Mouse (Mus musculus): ENCODE measurements around the gene Wdr78. TPM values are rescaled to one million over a fixed set of nuclear protein-coding genes. Genes with fewer than 3 reads are reported as not detected.

The Wdr78 gene
- total RNA-seq, 2 experiments from 2014 or later: 3.5 to 6.3 TPM

DNA sequence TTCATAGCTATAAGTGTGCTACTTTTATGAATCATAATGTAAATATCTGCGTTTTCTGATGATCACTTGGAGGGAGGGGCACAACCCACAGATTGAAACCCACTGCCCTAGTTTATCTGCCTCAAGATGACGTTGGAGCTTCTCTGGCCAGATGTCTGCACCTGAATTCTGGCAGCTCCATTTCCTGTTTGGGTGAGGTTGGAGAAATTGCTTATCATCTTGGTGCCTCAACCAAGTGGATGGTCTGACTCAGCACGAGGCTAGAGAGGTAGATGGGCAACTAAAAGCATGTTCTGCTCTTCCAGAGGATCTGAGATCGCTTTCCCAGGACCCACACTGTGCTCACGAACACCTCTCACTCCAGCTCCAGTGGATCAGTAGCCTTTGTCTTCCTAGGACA, 49.4 kb downstream of the Wdr78 start:
- DNase-seq (ENCODE audit: low spot score in 2 of 2): no peak

DNA sequence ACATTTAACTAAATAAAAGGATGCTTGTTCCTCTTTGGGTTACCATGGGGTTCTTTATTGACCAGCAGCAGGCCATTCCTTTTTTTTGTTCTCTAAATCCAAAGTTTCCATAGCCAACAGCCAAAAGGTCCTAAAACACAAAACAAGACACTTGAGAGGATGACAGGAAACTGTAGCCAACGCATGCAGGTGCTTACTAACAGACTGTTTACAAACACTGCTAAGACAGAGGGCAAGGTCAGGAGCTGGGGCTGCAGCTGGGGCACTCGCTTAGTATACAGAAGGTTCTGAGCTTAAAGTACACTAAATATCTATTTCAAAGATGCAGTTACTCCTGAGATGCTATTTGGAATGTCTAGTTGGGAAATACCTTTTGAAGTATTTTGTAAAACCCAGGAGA, 49.9 kb downstream of the Wdr78 start:
- DNase-seq (ENCODE audit: low spot score in 2 of 2): no peak

DNA sequence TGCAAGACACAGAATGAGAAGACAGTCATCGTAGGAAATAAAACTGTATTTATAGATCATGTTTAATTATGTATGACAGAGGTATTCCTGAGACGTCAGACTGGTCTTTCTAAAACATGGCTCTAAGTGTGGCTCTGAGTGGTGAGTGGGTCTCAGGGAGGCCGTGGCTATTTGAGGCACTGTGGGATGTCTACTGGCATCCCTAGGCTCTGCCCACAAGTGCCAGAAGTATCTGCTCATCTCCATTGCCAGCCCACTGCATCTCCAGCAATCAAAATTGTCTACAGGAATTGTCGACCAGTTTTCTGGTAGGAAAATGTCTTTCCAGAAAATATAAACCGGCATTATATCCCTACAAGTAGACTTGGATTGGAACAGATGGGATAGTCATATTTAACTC, 57.4 kb downstream of the Wdr78 start:
- DNase-seq (ENCODE audit: low spot score in 2 of 2): no peak

DNA sequence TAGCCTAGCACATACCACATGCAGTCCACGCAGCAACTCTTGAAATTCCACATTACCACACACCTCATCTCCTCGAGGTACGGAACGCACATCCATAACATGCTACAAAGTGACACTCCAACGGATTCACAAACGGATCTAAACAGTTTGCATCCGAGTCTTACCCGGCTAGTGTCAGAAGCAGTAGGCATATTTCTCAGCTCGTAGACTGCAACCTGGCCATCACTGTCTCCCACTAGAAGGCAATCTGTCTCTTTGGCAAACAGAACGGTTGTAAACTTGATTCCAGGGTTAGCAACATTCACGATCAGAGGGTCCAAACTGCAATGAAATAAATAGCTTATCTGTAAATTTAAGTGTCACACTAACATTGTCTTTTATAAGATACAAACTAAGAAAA, 66.3 kb downstream of the Wdr78 start:
- DNase-seq (ENCODE audit: low spot score in 2 of 2): no peak

DNA sequence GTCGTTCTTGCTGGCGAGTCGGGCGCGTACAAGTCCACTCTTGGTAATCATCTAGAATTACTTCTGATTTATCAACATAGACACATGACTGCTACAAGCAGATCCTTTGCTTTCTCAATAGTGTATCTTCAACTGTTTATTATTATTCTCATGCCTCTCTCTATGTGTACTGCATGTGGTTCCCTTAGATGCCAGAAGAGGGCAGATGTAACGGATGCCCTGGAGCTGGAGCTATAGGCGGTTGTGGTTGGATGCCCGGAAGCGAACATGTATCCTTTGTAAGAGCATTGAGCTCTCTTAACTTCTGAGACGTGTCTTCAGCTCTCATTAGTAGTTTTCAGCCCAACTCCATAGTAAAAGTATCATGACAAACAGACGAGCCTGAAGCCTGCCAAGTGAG, 71.4 kb downstream of the Wdr78 start:
- no peak for DNase-seq (ENCODE audit: low spot score in 2 of 2)

DNA sequence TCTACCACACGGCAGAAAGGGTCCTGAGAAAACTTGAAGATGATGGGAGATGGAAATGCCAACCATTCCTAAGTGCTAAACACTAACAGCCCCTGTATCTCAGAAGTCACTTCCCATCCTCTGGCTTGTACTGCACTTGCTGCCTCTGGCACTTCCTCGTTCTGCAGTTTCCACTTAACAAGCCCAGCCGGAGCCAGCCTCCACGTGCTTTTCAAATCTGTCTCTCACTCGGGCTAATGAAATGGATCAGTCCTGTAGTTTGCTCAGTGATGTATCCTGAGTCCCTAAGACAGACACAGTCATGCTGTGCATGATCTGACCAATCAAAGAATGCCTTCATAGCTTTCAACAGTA, 74.5 kb downstream of the Wdr78 start:
- no peak for DNase-seq (ENCODE audit: low spot score in 2 of 2)

DNA sequence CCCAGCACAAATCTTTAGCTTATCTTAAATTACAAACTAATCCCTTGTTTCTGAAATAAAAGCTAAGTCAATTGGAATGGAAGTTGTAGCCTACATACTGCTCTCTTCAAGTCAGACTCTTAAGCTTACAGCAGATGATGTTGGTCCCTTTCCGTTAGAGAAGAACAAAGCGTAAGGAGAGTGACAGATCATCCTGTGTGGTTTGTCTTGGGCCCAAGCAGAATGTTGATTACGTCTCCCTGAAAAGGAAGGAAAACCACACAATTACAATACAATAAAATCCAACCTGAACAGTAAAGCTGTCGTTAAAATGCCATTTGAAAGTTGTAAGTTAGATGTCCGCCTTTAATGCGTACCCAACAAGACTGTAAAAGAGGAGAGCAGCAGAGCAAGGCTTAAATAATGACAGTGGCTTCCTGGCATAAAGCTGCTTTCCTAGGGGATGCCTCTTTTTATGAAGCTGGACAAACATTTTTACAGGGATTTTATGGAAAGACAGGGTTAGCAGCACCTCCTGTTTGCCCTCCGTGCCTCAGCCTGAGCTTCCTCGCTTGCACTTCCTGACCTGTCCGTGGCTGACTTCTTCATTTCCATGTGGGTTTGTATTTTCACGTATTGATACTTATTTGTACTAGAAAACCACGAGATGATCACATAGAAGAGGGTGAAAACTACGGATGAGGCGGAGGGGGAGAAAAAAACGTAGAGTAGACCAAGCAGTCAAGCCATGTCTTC, 75.1 kb downstream of the Wdr78 start:
- no peak for DNase-seq (ENCODE audit: low spot score in 2 of 2)

DNA sequence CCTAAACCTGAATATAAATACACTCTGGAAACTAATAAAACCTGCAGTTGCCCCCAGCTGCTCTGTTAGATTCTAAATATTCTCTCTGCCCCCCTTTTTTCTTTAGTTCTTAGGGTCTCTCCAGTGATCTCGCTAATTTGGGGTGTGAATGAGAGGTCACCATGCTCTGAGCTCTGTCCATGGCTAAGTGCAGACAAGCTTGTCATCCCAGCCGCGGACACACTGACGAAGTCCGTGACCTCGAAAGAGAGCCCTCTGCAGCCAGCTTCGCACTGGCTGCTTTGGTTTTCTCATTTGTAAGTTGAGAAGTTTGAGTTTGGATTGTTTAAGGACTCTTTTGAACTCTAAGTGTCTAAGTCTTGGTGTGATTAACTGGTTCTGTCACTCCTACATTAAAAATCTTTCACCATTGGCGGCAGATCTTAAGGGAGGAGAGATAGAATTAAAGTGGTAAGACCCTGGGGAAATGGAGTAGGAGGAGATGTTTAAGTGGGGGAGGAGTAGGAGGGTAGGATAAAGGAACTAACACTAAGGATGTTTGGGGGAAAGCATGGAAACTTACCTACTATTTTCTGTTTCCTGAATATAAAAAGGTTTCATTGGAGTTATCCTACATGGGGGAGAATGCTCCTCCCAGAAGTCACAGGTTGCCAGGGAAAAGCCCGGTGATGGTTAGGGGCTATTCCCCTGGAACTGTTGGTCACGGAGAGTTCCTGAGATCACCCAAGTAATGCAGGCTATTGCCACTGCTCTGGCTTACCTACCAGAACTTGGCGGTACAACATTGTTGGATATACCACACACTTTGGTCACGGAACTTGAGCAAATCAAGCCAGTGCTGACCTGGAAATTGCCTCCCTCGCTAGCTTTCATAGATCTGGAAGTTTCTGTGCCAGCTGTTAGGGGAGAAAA, 85.9 kb downstream of the Wdr78 start:
- no peak for DNase-seq (ENCODE audit: low spot score in 2 of 2)

DNA sequence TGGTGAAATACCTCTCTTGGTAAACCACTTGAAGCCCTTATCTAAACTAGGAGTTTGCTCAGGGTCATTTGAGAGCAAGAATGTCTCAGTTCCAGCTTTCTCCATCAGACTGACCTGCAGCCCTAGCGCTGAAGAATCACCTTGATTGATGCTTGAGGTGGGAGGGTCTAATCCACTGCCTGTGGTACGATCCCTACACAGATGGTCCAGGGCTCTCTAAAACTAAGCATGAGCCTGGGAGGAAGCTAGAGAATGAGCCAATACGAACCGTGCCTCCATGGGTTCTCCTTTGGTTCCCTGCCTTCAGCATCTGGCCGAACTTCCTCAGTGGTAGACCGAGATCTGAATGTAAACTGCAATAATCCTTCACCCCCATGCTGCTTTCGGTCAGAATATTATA, 86.6 kb downstream of the Wdr78 start:
- no peak for DNase-seq (ENCODE audit: low spot score in 2 of 2)

DNA sequence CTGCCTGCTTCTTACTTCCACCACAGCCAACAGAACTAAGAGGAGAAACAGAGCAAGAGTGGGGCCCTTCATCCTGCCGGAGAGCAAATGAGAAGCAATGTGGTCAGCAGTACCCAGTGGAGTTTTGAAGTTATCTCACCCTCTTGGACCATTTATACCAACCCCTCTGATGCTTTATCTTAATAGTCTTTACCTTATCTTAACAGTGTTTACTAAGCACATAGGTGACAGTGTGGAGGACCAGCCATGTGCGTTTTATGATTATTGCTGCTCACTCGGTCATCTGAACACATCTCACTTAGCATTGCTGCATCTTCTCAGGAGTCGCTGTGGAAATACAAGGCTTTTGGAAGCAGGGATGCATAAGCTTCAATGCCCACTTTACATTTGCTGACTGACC, 87.7 kb downstream of the Wdr78 start, which contains the start of gene Insl5:
TSS of gene Insl5 (minus strand) at position 222 of the 400 bp plus-strand sequence.
- DNase-seq (ENCODE audit: low spot score in 2 of 2): no peak

DNA sequence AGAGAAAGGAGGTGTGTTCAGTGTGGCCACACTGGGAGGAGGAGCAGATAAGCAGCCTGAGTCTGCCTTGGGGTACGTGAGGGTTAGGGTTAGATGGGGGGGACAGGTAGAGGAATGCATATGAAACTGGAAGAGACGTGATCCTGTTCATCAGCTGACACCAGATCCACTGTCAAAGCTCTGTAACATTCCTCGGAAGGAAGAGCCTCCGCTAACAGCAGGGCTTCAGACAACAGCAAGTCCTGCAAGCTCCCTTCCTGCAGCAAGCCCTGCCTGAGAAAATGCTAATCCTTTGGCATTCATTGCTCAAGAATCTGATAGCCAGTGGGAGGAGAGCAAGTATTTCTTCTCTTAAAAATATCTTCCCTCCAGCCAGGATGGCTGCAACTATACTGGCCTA, 100.9 kb downstream of the Wdr78 start:
- DNase-seq (ENCODE audit: low spot score in 2 of 2): no peak

DNA sequence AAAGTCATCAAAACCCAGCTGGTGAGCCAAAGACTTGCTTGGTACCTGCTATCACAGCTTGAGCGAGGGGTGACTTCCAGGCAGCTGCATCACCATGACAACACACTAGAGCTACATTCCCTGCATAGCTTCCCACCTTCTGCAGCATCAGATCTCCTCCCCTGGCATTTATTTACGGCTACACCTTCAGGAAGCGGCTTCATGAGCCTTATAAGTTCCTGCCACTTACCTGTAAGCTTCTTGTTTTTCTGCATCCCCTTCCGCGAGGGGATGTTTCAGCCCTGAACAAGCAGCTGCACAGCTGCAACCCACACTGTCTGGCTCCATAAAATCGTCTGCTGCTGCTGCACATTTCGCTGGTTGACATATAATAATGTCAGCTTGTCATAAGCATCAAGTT, 102.5 kb downstream of the Wdr78 start:
- DNase-seq (ENCODE audit: low spot score in 2 of 2): no peak

DNA sequence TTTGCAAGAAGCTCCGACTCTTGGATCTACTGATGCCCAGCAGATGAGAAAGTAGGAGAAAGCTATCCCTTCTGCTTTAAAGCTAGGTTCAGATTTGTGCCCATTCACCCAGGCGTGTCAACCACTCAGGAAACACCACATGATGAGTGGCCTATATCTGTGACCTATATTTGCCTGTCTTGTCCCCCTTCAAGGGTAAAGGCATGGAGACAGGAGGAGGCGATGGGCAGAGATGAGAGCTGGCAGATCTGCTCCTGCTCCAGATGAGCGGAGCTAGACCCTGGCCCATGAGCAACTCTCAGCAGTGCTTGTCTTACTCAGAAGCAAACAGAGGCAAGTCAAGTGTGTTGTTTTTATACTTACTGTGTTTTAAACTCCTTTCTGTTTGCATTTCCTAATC, 103.6 kb downstream of the Wdr78 start:
- DNase-seq (ENCODE audit: low spot score in 2 of 2): no peak

DNA sequence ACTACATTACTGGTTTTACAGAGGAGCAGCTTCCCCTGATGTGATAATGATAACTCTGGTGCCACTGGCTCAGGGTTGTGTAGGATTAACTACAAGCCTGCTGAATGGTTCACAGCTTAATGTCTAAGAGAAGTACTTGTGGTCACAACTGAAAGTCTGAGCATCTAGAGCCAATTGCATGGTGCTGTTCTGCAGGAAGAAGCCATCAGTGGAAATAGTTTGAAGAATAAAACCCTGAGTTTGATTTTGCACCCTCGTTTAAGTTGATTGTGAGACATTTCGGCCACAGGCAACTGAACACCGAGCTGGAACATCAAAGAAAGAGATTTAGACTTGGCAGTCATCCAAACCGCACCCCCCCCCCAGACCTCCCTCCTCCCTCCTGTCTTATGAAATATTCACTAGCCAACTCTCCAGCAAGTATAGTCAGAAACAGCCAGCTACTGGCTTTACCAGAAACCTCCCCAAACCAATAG, 107.4 kb downstream of the Wdr78 start:
- no peak for DNase-seq (ENCODE audit: low spot score in 2 of 2)

DNA sequence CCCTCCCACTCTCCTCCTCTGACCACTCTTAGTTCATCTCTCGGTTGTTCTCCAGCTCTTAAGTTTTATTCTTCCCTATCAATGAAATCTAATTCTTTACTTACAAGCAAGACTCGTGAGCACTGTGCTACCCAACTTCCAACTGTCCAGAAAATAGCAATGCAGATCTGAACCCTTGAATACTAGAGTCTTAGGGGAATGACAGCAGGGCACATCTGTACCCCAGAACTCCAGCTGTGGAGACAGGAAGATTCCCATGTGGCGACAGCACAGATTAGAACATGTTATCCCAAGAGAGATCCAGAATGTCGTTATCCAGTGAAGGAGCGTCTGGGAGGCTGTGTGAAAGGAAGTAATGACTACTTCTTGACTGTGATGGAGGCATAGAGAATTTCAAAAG, 108.1 kb downstream of the Wdr78 start:
- DNase-seq (ENCODE audit: low spot score in 2 of 2): no peak

DNA sequence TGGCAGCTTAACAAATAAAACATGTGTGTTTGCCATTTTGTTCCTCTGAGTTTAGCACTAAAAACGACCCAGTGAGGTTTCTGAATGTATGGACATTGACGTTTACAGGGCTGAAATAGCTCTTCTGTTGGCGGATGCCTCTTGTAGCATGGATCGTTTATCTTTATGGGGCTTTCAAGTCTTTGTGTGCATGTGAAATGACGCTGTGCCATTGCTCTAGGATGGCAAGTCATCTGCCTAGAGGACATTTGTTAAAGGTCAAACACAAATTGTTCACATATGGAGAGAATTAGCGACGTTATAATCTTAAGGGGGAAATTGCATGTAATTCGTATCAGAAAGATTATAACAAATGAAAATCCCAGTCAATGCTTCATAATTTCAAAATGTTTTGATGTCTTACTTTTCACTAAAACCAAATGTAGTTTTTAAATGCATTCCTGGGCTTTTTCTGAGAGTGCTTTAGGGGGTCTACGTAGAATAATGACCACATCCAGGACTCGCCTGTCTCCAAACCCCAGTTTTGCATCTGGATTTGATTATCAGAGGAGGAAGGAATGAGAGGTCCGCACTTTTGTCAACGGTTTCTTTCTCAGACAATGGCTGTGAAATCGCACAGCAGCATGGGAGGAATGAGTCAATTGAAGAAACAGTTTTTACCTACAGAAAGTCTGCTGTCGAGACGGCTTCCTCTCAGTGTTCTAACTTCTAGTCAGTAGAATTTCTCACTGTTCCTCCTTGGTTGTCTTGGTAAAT, 109.0 kb downstream of the Wdr78 start:
- DNase-seq (ENCODE audit: low spot score in 2 of 2): no peak

DNA sequence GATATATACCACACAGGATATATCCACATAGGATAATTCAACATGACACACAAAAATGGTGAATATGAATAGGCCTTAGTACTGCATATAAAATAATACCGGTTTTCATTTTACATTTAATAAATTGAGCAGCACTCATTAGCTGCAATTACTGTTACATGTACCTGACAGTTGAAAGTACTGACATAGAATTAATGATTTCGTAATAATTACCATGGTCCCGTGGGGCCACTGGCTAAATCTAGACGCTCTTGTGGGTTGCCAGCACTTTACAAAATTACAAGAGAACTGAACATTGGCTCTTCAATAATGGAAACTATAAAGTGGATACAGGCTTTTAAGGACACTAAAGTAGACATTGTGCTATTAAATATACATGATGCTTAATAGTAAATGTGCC, 109.7 kb downstream of the Wdr78 start:
- DNase-seq (ENCODE audit: low spot score in 2 of 2): no peak

DNA sequence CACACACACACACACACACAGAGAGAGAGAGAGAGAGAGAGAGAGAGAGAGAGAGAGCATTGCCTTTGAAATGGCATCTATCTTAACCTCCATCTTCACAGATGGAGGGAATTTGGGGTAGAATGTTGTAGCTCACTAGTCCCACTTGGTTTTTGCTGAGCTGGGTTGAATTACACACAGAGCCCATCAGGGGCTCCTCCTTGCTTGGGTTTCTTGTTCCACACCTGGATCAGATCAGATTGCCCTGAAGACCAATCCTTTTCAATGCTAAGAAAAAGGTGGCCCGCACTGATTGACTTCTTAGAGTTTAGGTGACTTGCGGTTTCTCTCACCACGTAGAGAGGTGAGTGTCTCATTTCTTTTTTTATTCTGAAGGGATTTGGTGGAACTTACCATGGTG, 122.7 kb downstream of the Wdr78 start:
- no peak for DNase-seq (ENCODE audit: low spot score in 2 of 2)

DNA sequence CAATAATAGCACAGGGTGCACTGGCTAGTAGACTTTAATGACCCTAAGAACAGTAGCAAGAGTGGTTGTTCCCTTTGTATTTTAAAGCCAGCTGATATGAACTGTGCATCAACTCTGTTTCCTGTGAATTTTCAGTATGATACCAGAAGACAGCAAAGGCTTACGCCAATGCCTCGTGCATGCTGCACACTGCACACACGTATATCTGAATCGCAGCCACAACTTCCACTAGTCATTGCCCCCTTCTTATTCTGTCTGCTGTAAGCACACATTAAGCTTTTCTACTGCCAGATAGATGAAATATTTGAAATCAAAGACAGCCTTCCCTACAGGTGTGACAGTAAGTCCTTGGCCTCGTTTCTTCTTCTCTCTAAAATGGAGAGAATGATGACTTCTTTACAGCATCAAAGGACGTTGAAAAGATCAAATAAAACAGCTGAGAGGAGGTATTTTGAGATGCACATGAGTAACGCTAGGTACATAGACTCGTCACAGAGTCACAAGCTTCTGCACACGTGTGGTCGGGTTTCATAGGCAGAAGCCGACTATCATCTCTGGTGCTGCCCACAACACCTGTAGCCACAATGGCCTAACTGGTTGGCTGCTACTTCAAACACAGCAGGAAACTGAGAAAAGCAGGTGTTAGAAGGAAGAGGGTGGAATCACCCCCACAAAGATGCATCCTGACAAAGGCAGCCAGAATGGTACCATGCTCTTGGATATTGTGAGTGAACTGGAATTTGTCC, 123.6 kb downstream of the Wdr78 start:
- no peak for DNase-seq (ENCODE audit: low spot score in 2 of 2)

DNA sequence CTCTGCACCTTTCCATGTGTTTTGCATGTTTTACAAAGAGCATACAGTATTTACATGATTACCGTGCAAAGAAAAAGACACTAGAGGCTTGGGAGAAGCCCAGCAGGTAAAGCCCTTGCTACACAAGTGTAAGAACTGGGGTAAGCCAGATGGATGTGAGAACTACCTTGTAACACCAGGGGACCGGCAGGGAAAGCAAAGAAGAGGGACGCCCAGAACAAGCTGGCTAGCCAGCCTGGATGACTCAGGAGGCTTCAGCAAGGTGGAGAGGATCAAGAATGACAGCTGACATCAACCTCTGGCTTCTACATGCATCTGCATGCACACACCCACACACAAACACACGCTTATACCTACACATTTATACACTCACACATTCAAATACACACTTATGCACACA, 124.3 kb downstream of the Wdr78 start:
- no peak for DNase-seq (ENCODE audit: low spot score in 2 of 2)

DNA sequence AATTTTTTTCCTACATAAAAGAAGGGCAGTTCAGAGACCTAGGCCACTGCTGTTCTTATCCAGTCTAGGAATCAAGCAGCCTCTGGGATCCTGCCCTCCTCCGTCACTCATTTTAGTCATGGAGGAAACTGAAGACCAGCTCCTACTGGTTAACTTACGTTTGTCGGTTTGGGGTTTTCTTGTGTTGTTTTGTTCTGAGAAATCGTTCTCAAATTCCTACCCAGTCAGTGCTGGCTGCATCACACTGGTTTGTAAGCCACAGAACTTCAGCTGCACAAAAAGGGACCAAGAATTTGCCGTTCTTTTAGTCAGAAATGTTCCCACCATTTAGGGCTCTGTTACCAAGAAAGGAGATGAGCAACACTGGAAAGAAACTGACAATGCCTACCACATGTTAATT, 125.0 kb downstream of the Wdr78 start:
- DNase-seq (ENCODE audit: low spot score in 2 of 2): no peak

Data from adrenal gland, adult 18-20 months (tissue).